Mouse (Mus musculus) MEL-GATA-1-ER (cell line): ENCODE results near the gene Ubl3.

Experiments
- DNase-seq: peaks from one replicate; pipeline ENCODE4 v3.0.0-alpha.2; 2012; ENCODE audit warnings: low read depth; ENCODE audit errors: extremely low read depth

Ubl3 gene

GRCm38 (mm10) chr5:148527632-148528031, 25.0 kb downstream of the Ubl3 start:
- DNase-seq, result no peak

GRCm38 (mm10) chr5:148526631-148527030, 26.0 kb downstream of the Ubl3 start:
- no peak for DNase-seq

- no peak for DNase-seq
Measured at GRCm38 (mm10) chr5:148523202-148523971, 29.2 kb downstream of the Ubl3 start.

DNA sequence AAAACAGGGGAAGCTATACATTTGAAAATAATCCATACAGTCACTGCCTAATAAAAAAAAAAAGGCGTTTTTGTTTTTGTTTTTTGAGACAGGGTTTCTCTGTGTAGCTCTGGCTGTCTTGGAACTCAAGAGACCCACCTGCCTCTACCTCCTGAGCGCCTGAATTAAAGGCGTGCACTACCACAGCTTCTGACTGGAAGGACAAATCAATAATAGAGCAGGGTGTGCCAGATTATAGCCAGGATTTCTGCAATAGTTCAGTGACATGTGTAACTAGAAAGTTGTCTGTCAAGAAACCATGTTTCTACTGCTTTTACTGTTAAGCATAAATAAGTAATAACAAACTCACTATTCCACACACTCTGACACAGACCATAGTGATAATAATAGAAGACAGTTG, 30.2 kb downstream of the Ubl3 start:
- no peak for DNase-seq

DNA sequence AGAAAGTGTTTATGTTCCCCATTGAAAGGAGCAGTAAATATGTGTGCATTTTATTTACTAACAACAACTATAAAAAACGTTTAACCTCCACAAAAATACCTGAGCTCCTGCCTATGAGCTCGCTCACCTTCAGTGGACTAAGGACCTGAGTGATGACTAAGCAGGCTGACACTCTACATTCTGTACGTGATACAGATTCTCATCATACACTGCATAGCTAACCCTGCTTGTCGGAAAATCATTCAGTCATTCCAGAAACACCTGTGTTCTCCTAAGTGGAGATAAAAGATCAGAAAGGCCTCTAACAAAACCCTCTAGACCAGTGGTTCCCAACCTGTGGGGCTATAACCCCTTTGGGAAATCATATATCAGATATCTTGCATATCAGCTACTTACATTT, 35.1 kb downstream of the Ubl3 start:
- DNase-seq, result no peak

DNA sequence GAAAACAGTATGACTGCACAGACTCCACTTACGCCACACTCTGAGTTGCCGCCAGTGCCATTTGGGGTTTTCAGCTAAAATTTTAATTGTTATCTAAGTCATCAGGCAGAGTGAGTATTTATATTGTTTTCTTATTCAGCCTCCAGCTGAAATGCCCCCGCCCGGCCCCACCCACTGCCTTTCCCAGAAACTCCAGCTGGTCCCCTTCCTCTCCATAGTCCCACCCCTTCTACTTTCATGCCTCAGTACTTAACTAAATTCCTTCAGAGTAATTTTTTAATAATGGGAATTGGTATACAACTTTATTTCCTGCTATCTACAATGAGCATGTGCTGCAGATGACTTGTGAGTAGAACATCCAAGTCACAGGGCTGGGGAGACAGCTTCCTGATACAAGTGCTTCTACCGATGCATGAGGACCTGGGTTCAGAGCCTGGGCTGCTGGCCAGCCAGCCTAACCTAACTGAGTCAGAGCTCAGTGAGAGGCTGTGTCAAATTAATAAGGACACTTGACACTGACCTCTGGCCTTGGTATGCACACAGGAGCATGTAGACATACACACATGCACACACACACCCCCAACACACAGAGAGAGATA, 40.4 kb downstream of the Ubl3 start:
- DNase-seq, result no peak

DNA sequence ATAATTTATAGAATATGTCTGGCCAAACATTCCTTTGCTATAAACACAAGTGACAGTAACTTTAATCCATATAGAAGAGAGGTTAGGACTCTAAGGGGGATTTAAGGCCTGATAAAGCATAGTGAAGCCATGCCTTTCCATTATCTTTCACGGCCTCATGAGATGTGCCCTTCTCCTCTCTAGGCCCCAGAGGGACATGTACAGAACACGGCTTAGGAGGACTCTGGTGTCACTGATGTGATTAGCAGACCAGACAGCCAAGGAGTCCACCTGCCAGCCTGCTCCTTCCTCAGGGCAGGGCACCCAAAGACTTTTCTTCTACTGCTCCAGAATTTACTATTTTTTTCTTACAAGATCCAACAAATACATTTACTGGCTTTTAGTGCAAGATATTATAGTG, 42.3 kb downstream of the Ubl3 start:
- DNase-seq, result no peak

GRCm38 (mm10) chr5:148509731-148510130, 42.9 kb downstream of the Ubl3 start:
- no peak for DNase-seq

- DNase-seq, result peak; percentile 90
Measured at GRCm38 (mm10) chr5:148508901-148509604, 43.5 kb downstream of the Ubl3 start.

- no peak for DNase-seq
Measured at GRCm38 (mm10) chr5:148505381-148505780, 47.2 kb downstream of the Ubl3 start.

DNA sequence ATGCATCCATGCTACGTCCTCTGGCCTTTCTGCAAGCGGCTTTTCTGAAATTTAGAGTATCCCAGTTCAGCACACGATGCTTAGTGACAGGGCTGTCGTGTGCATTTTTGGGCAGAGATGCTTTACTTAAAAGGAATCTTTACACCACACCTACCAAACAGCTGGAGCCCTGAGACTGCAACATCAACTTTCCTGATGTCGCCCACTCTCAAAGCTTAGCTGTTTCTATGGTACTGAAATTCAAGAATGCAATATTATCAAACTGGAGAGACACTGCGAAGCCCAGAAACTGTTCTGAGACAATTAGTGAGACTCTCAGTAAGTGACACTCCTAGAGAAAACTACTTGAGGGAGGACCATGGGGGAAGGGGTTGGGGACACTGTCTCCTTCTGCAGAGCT, 50.4 kb downstream of the Ubl3 start:
- no peak for DNase-seq

DNA sequence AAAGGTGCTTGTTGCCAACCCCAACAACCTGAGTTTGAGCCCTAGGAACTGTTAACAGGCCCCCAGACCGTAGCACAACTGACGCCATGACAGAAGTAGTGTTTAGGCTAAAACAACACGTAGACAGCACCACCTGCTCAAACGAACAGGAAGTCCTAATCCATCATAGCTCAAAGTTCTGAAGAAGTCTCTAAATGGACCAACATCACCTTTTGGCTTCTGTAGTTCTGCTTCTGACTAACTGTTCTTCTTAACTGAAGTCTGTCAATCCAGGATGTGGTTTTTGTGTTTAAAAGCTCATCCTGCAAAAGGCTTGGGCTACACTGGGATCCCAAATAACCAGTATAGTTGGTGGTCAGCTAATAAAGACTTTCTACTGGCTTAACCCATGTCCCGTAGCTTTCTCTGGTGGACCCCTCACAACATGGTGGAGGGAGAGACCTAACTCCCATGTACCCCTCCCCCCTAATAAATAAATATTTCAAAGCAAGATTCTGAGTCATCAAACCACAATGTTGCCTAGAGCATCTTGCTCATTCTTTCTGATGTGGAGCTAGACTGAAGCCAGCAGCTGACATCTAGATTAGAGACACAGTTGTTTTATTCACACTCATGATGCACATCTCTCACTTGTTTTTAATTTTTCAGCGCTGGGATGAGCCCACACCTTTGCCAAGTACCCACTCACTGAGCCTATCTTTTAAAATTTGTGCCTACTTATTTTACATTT, 51.2 kb downstream of the Ubl3 start:
- DNase-seq, result no peak

- DNase-seq, result no peak
Measured at GRCm38 (mm10) chr5:148500516-148500915, 52.1 kb downstream of the Ubl3 start.

GRCm38 (mm10) chr5:148499616-148500015, 53.0 kb downstream of the Ubl3 start:
- no peak for DNase-seq

GRCm38 (mm10) chr5:148495991-148496390, 56.6 kb downstream of the Ubl3 start:
- DNase-seq, result no peak

- DNase-seq, result peak; percentile 86
Measured at GRCm38 (mm10) chr5:148495173-148495572, 57.4 kb downstream of the Ubl3 start.

DNA sequence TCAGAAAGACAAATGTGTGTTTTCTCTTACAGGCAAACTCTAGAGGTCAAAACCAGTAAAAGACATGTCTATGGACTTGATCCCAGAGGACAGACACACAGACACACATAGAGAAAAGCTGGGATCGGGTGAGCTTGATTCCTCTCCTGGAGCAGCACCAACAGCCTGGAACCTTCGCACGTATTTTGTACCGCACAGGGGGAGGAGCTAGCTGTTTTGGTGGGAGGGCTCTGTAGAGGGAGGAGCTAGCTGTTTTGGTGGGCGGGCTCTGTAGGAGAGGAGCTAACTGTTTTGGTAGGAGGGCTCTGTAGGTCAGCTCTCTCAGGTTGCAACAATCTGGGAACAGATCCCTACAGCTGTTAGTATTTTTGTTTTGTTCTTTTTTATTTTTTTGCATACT, 58.3 kb downstream of the Ubl3 start:
- peak; percentile 59 for DNase-seq

DNA sequence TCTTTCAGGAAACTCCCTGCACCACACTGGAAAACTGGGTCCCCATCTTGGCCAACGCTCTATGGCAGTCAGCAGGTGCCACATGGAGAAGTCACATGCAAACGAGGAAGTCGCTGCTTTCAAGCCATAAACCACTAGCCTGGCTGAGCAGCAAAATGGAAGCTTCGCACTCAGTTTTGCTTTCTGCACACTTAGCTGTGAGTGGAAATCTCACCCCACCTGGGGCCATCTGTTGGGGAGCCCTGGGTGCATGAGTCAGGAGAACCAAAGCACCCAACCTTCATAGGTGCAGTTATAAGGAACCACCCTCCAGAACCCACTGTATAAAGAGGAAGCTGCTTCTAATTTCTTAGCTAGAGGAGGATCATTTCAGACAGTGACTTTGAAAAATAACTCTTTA, 59.6 kb downstream of the Ubl3 start:
- DNase-seq, result peak; percentile 60

GRCm38 (mm10) chr5:148490391-148490790, 62.2 kb downstream of the Ubl3 start:
- no peak for DNase-seq

DNA sequence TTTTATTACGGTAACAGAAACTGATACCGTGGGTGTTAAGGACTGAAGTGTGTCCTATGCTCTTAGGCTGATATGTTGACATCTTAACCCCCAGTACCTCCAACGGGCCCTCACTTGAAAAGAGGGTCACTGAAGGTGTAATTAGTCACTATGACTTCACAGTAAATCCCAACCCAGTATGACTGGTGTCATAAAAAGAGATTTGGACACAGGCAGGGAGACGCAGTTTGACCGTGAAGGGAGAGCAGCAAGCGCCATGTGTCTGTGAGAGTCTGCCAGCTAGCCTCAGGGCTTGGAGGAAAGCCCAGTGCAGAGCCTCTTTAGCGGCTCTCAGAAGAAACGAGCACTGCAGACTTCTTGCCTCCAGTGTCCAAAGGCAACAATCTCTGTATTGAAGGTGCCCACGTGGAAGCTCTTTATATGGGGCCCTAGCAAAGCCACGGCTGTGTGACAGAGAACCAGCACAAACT, 62.8 kb downstream of the Ubl3 start:
- no peak for DNase-seq

- peak; percentile 80 for DNase-seq
Measured at GRCm38 (mm10) chr5:148488891-148489723, 63.5 kb downstream of the Ubl3 start.
